Mouse (Mus musculus) midbrain, embryonic 14.5 days (tissue): ENCODE data around the gene R3hdml. TPM values are rescaled to one million over a fixed set of nuclear protein-coding genes. Genes with fewer than 3 reads are reported as not detected.

Experiments used
- ATAC-seq: fragments of 200-750 bp; cut with Nextera tagmentation; 2 replicates; pipeline ENCODE4 v1.8.0; 2017; ENCODE audit warnings: moderate number of reproducible peaks, moderate library complexity; ENCODE audit not compliant: low FRiP score, low TSS enrichment
- DNase-seq: peaks from one replicate; pipeline ENCODE4 v3.0.0-alpha.2; 2015
- H3K27ac ChIP-seq: fragments of 300-500 bp; sonication (generic); replicated peaks from 2 replicates; pipeline ENCODE4 v1.5.1; 2014; ENCODE audit warnings: mild to moderate bottlenecking, low read depth, low read length, moderate library complexity
- H3K27me3 ChIP-seq: fragments of 300-500 bp; sonication (generic); 2 replicates; pipeline ENCODE4 v1.6.1; 2014; ENCODE audit warnings: low read length, control low read depth, mixed read lengths; ENCODE audit not compliant: control insufficient read depth, insufficient read depth
- H3K36me3 ChIP-seq: fragments of 300-500 bp; sonication (generic); 2 replicates; pipeline ENCODE4 v1.6.1; 2014; ENCODE audit warnings: low read length, control low read depth; ENCODE audit not compliant: control insufficient read depth, insufficient read depth
- H3K4me1 ChIP-seq: fragments of 300-500 bp; sonication (generic); 2 replicates; pipeline ENCODE4 v1.6.1; 2014; ENCODE audit warnings: mild to moderate bottlenecking, antibody characterized with exemption, low read length, control low read depth; ENCODE audit not compliant: control insufficient read depth, insufficient read depth
- H3K4me2 ChIP-seq: fragments of 300-500 bp; sonication (generic); 2 replicates; pipeline ENCODE4 v1.6.1; 2014; ENCODE audit warnings: mild to moderate bottlenecking, low read length, moderate library complexity
- H3K4me3 ChIP-seq: fragments of 300-500 bp; sonication (generic); replicated peaks from 2 replicates; pipeline ENCODE4 v1.5.1; 2014; ENCODE audit warnings: low read depth, low read length
- H3K9ac ChIP-seq: fragments of 300-500 bp; sonication (generic); replicated peaks from 2 replicates; pipeline ENCODE4 v1.6.1; 2014; ENCODE audit warnings: mild to moderate bottlenecking, low read length, moderate library complexity
- H3K9me3 ChIP-seq: fragments of 300-500 bp; sonication (generic); 2 replicates; pipeline ENCODE4 v1.6.1; 2016; ENCODE audit warnings: low read length, control low read depth, mixed read lengths; ENCODE audit not compliant: control insufficient read depth
- WGBS: fragments of 180-500 bp; shearing (Covaris S2); extraction: QIAGEN DNeasy Blood & Tissue Kit; methylation state at CpG from one replicate; pipeline ENCODE4 v1.1.7; 2014; 5-methylcytosine and 5-hydroxymethylcytosine counted together
- polyA plus RNA-seq: library from polyadenylated mRNA; unstranded; fragments of >200 nt; fragmentation: Nextera tagmentation; extraction: Ambion mirVana; gene quantifications from 2 replicates; pipeline ENCODE4 v1.2.1, GENCODE M21; 2014

The R3hdml gene
- not detected in 2 replicates for polyA plus RNA-seq

- H3K36me3 ChIP-seq: no peaks in the 10 kb centered on the region
- H3K4me3 ChIP-seq: no peak within 1 kb of the TSS
- ATAC-seq (no peak), DNase-seq (no peak)
- 81% methylated on average over 5 of the region's 5 CpGs for WGBS
- H3K9me3 ChIP-seq: no peaks in the 10 kb centered on the region
- H3K27me3 ChIP-seq: no peaks in the 10 kb centered on the region
- H3K27ac ChIP-seq: no peak within 1 kb of the TSS
- H3K4me2 ChIP-seq: no peak within 1 kb of the TSS
- H3K4me1 ChIP-seq: no peaks in the 10 kb centered on the region
- no peak within 1 kb of the TSS for H3K9ac ChIP-seq
These were observed at the start of gene R3hdml for GRCm38 (mm10) chr2:163492018-163492417. Gene R3hdml (plus strand): TSS chr2:163492318.

- no peak overlapping the region for H3K9ac ChIP-seq
- peaks cover 30% of the 10 kb centered on the region for H3K36me3 ChIP-seq
- DNase-seq: no peak
- H3K4me3 ChIP-seq: no peak overlapping the region
- no peak overlapping the region for H3K4me2 ChIP-seq
- H3K27ac ChIP-seq: no peak overlapping the region
- H3K9me3 ChIP-seq: no peaks in the 10 kb centered on the region
- H3K27me3 ChIP-seq: no peaks in the 10 kb centered on the region
- WGBS: 75% methylated on average over 6 of the region's 6 CpGs
- no peak for ATAC-seq
- peaks cover 19% of the 10 kb centered on the region for H3K4me1 ChIP-seq
These were observed 48.6 kb upstream of the R3hdml start for GRCm38 (mm10) chr2:163443543-163443942.

GRCm38 (mm10) chr2:163444017-163444416 is 48.1 kb upstream of the R3hdml start:
- Histone ChIP-seq H3K9ac (no peak overlapping the region), H3K9me3 (no peaks in the 10 kb centered on the region), H3K27me3 (no peaks in the 10 kb centered on the region), H3K4me1 (peaks cover 19% of the 10 kb centered on the region), H3K36me3 (peaks cover 34% of the 10 kb centered on the region), H3K4me3 (no peak overlapping the region), H3K4me2 (no peak overlapping the region), H3K27ac (no peak overlapping the region)
- no peak for ATAC-seq
- DNase-seq: no peak
- 75% methylated on average over 7 of the region's 7 CpGs for WGBS

GRCm38 (mm10) chr2:163447375-163447774 is 44.7 kb upstream of the R3hdml start:
- Histone ChIP-seq H3K27me3 (no peaks in the 10 kb centered on the region), H3K4me1 (no peaks in the 10 kb centered on the region), H3K4me3 (no peak overlapping the region), H3K27ac (no peak overlapping the region), H3K9me3 (no peaks in the 10 kb centered on the region), H3K9ac (no peak overlapping the region), H3K4me2 (no peak overlapping the region), H3K36me3 (peaks cover 63% of the 10 kb centered on the region)
- 82% methylated on average over 12 of the region's 12 CpGs for WGBS
- DNase-seq: no peak
- no peak for ATAC-seq

GRCm38 (mm10) chr2:163449276-163449675 is 42.8 kb upstream of the R3hdml start:
- WGBS: 72% methylated on average over 3 of the region's 3 CpGs
- Histone ChIP-seq H3K36me3 (peaks cover 76% of the 10 kb centered on the region), H3K4me2 (no peak overlapping the region), H3K4me1 (no peaks in the 10 kb centered on the region), H3K27me3 (no peaks in the 10 kb centered on the region), H3K4me3 (no peak overlapping the region), H3K27ac (no peak overlapping the region), H3K9ac (no peak overlapping the region), H3K9me3 (no peaks in the 10 kb centered on the region)
- DNase-seq (no peak), ATAC-seq (no peak)

- H3K9ac ChIP-seq: no peak overlapping the region
- DNase-seq (peak; percentile 43), ATAC-seq (no peak)
- H3K4me3 ChIP-seq: no peak overlapping the region
- no peaks in the 10 kb centered on the region for H3K27me3 ChIP-seq
- H3K36me3 ChIP-seq: peaks cover 85% of the 10 kb centered on the region
- H3K27ac ChIP-seq: no peak overlapping the region
- H3K9me3 ChIP-seq: no peaks in the 10 kb centered on the region
- H3K4me2 ChIP-seq: no peak overlapping the region
- H3K4me1 ChIP-seq: no peaks in the 10 kb centered on the region
- 69% methylated on average over 6 of the region's 6 CpGs for WGBS
These were observed 41.3 kb upstream of the R3hdml start for GRCm38 (mm10) chr2:163450668-163451295.

- H3K27me3 ChIP-seq: no peaks in the 10 kb centered on the region
- no peaks in the 10 kb centered on the region for H3K9me3 ChIP-seq
- H3K36me3 ChIP-seq: peaks cover 72% of the 10 kb centered on the region
- no peak overlapping the region for H3K4me2 ChIP-seq
- no peak overlapping the region for H3K27ac ChIP-seq
- H3K9ac ChIP-seq: no peak overlapping the region
- ATAC-seq (no peak), DNase-seq (no peak)
- 92% methylated on average over 6 of the region's 6 CpGs for WGBS
- no peak overlapping the region for H3K4me3 ChIP-seq
- H3K4me1 ChIP-seq: no peaks in the 10 kb centered on the region
These were observed 39.4 kb upstream of the R3hdml start for GRCm38 (mm10) chr2:163452738-163453137.

- no peak overlapping the region for H3K9ac ChIP-seq
- H3K4me3 ChIP-seq: no peak overlapping the region
- no peaks in the 10 kb centered on the region for H3K4me1 ChIP-seq
- DNase-seq (no peak), ATAC-seq (no peak)
- no peaks in the 10 kb centered on the region for H3K9me3 ChIP-seq
- no peak overlapping the region for H3K4me2 ChIP-seq
- H3K27me3 ChIP-seq: no peaks in the 10 kb centered on the region
- H3K36me3 ChIP-seq: peaks cover 66% of the 10 kb centered on the region
- H3K27ac ChIP-seq: no peak overlapping the region
- WGBS: 94% methylated on average over 13 of the region's 13 CpGs
These were observed 38.7 kb upstream of the R3hdml start for GRCm38 (mm10) chr2:163453378-163453777.

- 58% methylated on average over 27 of the region's 27 CpGs for WGBS
- H3K27me3 ChIP-seq: no peaks in the 10 kb centered on the region
- no peaks in the 10 kb centered on the region for H3K4me1 ChIP-seq
- H3K9me3 ChIP-seq: no peaks in the 10 kb centered on the region
- H3K9ac ChIP-seq: no peak overlapping the region; the same call in 1 of the 2 replicates
- DNase-seq (peak; percentile 26), ATAC-seq (no peak)
- H3K27ac ChIP-seq: no peak overlapping the region
- peaks cover 18% of the 10 kb centered on the region for H3K36me3 ChIP-seq
- peak overlapping the region; percentile 33 for H3K4me2 ChIP-seq
- no peak overlapping the region for H3K4me3 ChIP-seq
These were observed 33.4 kb upstream of the R3hdml start for GRCm38 (mm10) chr2:163458539-163459265.
